Mouse (Mus musculus): ENCODE measurements around the gene Glt1d1. TPM values are rescaled to one million over a fixed set of nuclear protein-coding genes. Genes with fewer than 3 reads are reported as not detected.
A peak's percentile ranks its signal among the peaks of the same experiment; 100 is the strongest.
"Not testable (repeated sequence)": the region's sequence is repeated elsewhere in the genome, so short reads cannot be mapped to it uniquely, and the experiment has no call there.

Gene Glt1d1
- total RNA-seq, 2 experiments from 2014 or later = 0.31 TPM; not detected in 1

DNA sequence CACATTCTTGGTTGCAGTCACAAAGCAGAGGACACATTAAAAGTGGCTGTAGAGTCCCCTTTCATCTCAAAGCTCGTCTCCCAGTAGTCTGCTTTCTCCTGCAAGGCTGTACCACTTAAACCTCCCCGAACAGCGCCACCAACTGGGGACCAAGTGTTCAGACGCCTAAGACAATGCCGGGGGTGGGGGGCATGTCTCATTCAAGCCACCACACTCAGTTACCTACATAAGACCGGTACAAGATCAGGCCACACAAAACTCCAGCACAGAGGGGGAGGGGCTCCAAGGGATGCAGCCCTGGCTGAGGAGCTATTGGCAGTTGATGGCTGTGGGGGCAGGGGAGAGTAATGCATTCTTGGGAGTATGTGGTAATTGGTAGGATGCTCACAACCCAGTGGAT is 68.1 kb downstream of the Glt1d1 start:
- DNase-seq = no peak

DNA sequence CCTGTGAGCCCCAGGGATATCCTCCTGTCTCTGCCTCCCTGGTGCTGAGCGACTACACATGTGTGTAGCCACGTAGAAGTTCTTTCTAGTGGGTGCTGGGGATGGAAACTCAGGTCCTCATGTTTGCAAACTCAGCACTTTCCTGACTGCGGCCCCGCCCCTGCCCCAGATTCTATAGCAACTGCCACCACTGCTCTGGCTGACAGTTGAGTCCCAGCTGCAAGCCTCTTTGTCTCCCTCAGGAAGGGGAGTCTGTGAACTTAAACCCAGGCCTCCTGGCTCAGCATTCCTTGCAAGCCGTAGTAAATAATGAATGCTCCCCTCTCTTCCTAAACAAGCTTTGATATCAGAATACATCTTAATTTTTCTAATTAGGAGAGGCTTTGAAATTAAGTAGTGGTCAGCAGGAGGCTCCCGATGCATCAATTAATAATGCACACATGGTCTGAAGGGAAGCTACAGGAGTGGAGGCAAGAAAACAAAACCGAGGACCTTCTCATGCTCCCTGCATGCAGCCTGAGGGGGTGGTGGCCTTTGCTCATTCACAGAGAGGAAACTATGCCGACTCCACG is 71.6 kb downstream of the Glt1d1 start:
- DNase-seq = no peak

GRCm38 (mm10) chr5:127705225-127705624 is 73.2 kb downstream of the Glt1d1 start:
- no peak for DNase-seq

GRCm38 (mm10) chr5:127705976-127706375 is 73.9 kb downstream of the Glt1d1 start:
- no peak for DNase-seq

DNA sequence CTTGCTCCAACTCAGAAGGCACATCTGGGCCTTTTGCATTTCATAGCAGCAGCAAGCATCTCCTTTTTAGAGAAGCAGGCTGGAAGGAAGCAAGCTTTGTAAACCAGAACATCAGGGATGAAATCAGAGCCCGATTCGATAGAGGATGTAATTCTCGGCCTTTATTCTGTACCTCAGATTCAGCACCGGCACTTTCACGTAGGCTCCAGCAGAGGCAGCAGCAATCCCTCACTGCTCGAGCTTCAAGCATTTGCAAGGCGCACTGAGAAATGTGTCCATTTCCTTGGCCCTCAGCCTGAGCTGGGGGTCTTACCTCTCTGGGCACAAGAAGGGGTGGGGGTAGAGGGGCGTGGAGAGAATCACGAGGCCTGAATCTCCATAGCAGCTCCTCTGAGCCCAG is 76.1 kb downstream of the Glt1d1 start:
- no peak for DNase-seq

DNA sequence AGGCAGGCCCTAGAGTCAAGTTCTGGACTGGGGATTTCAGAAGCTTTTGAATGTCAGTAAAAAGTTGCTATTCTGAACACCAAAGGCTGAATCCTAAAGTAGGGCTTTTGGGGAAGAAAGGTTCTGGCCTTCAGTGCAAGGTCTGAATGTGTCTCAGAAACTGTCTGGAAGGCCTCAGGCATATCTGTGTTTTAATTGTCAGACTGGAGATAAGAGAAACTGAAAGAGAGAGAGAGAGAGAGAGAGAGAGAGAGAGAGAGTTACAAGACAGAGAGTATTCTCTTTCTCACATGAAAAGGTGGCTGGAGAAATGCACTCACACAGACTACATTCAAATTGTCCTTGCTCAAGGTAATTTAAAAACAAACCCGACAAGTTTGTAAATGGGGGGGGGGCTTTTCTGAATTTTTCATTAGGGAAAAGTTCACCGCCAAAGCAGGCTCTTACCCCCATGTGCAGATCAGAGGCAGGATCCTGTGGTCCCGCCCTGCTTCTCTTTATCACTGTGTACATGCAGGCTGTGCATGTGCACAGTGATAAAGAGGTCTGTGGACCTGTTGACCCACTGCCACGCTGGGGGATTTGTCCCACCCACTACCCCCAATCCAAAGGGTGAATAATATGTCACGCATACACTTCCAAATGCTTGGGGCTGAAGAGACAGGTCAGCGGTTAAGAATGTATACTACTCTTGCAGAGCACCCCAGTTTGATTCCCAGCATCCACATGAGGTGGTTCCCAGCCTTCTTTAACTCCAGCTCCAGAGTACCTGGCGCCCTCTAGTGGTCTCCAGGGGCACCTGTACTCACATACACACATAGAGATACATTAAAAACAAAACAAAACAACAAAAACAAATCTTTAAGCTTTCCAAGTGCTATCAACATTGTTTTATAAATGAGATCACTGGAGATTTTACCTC is 83.0 kb downstream of the Glt1d1 start:
- DNase-seq = no peak

DNA sequence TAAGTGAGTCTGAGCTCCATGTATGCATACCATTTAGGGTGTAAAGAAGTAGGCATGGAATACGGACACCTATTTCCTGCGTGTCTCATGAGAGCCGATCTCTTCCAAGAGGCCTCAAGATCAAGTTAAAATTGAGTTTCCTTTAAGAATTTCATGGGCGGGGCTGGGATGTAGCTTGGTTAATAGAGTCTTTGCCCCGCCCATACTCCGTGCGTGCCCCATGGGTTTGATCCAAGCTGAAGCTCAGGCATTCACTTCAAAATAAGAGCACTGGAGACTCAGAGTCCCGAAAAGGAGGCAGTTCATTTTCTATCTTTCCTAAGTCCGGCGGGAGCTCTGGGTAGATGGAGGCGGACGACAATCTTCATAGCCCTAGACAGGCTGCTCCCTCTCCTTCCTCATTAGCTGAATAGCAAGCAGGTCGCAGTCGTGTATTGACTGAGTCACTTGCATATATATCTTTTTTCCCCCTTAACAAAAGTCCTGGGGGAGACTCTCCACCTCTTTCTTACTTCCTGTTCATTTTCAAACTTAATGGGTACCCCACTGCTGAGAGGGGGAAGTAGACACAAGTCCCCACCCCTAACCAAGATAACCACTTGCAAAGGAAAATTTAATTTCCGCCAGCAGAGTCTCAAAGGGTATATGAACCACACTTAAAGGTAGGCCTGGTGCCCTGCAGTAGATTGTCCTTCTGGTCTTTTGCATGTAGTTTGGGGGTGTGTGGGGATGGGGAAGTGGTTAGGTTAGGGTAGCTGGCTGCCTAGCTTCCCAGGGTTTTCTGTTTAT is 88.7 kb downstream of the Glt1d1 start:
- peak; percentile 17 for DNase-seq

- DNase-seq = not testable (repeated sequence)
These were observed 90.1 kb downstream of the Glt1d1 start for GRCm38 (mm10) chr5:127722171-127722570.

- DNase-seq = no peak
These were observed 98.3 kb downstream of the Glt1d1 start for GRCm38 (mm10) chr5:127730351-127730750.

DNA sequence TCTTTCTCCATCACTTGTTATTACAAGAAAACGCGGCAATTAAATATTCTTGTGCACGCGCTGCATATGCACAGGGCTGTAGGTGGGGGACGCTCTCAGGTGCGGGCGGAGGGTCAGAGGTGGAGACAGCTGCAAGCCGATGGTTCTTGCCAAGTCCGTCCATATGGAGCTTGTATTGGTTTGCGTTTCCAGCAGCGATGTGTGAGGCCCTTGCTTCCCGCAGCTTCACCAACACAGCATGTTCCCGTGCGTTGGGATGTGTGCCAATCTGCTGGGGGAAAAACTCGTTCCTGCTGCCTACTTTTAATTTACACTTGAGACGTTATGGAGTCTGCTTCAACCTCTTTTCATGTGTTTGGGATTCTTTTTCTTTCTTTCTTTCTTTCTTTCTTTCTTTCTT is 109.3 kb downstream of the Glt1d1 start:
- DNase-seq = no peak

- not testable (repeated sequence) for DNase-seq
These were observed 117.5 kb downstream of the Glt1d1 start for GRCm38 (mm10) chr5:127749540-127749939.

DNA sequence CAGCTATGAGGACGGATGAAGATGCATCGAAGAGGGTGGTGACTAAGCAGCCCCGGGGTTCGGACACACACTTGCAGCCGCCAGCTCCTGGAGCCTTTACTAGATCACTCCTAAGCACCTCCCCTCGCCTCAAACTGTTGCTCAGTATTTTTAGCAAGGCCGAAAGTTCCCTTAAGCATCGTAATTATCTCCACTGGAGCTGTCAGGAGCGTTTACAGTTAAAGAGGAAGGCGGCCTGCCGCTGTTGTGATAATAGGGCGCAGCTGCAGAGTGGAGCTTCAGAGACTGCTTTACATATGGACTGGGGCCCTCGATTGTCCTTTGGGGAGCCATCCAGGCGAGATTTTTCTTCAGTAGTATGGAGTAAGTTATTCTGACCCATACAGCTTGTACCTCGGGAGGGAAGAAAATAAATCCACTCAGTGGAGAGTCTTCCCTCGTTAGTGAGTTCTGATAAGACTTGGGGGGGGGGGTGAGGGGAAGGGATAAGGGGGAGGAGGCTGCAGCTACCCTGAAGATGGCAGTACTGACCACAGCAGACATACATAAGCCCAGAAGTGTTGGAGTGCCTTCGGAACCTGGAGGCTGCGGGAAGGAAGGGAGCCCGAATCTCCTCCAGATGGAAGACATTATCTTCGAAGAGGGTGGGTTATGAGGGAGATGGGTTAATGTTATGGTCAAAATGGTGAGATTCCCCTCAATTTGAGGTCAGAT is 119.4 kb downstream of the Glt1d1 start:
- no peak for DNase-seq

DNA sequence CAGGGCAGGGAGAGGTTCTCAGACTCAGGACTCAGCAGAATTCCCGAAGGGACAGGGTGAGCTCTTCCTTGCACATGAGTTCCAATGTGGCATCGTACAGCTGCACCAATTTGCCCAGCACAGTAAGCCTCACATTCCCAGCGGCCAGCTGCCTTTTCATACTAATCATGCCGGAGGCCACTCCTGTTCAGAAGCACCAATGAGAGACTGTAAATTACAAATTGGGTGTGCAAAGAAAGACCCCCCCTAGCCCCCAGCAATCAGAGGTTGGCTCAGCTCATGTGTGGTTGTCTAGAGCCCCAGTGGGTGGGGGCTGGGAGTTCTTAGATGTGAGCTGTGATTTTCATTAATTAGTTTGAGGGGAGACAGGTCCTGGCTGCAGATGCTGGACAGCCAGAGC is 123.5 kb downstream of the Glt1d1 start:
- no peak for DNase-seq

GRCm38 (mm10) chr5:127756011-127756410 is 123.9 kb downstream of the Glt1d1 start:
- no peak for DNase-seq

DNA sequence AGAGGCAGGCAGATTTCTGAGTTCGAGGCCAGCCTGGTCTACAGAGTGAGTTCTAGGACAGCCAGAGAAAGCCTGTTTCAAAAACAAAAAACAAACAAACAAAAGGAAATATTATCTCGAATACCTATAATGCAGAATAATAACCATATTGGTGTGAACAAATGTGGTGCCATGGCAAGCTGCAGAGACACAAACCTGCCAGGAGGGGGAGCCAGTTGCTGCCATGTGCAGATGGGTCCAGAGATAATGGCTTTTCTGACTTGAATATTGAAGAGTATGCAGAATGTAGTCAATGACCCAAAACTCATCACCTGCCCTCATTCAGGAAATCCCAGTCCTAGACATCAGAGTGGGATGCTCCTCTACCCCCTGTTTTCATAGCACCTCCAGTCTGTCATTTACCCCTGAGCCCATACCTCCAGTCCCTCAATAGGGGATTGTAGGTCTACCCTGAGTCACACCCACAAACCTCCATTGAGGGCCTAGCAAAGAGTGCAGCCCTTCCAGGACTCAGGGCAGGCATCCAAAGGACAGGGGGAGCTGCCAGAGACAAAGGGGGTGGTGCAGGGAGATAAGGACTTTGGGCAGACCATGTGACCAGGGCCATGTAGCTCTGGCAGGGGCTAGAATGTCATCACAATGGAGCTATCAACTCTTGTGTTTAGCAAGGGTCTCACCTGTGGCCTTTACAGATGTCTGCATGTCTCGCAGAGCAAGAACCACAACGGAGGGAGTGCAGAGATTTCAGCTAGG is 124.8 kb downstream of the Glt1d1 start:
- DNase-seq = no peak

GRCm38 (mm10) chr5:127758576-127758975 is 126.5 kb downstream of the Glt1d1 start:
- no peak for DNase-seq

Other genes with a start within 250 kb of the Glt1d1 start
- gene Slc15a4, start 635 bp downstream of the Glt1d1 start, total RNA-seq (2021) = 10 to 100 TPM in 1 of 2 experiments, 1 to 10 TPM in 1; 7.1 to 12.2 TPM